Mouse (Mus musculus) midbrain, embryonic 15.5 days (tissue): ENCODE measurements around the gene Tcl1b2. TPM values are rescaled to one million over a fixed set of nuclear protein-coding genes. Genes with fewer than 3 reads are reported as not detected.

ENCODE experiments used
- ATAC-seq: fragments of 200-750 bp; cut with Nextera tagmentation; replicated peaks from 2 replicates; pipeline ENCODE4 v1.8.0; 2017; ENCODE audit warnings: moderate TSS enrichment
- H3K27ac ChIP-seq: fragments of 300-500 bp; sonication (generic); 2 replicates; pipeline ENCODE4 v1.5.1; 2015; ENCODE audit warnings: mild to moderate bottlenecking, inconsistent platforms
- H3K27me3 ChIP-seq: fragments of 300-500 bp; sonication (generic); replicated peaks from 2 replicates; pipeline ENCODE4 v1.6.1; 2015; ENCODE audit warnings: inconsistent platforms
- H3K36me3 ChIP-seq: fragments of 300-500 bp; sonication (generic); replicated peaks from 2 replicates; pipeline ENCODE4 v1.6.1; 2015; ENCODE audit warnings: inconsistent platforms
- H3K4me1 ChIP-seq: fragments of 300-500 bp; sonication (generic); 2 replicates; pipeline ENCODE4 v1.6.1; 2015; ENCODE audit warnings: inconsistent platforms
- H3K4me2 ChIP-seq: fragments of 300-500 bp; sonication (generic); 2 replicates; pipeline ENCODE4 v1.6.1; 2015; ENCODE audit warnings: inconsistent platforms, mild to moderate bottlenecking, moderate library complexity
- H3K4me3 ChIP-seq: fragments of 300-500 bp; sonication (generic); 2 replicates; pipeline ENCODE4 v1.5.1; 2015; ENCODE audit warnings: mild to moderate bottlenecking, inconsistent platforms
- H3K9ac ChIP-seq: fragments of 300-500 bp; sonication (generic); 2 replicates; pipeline ENCODE4 v1.6.1; 2015; ENCODE audit warnings: mild to moderate bottlenecking, inconsistent platforms
- H3K9me3 ChIP-seq: fragments of 300-500 bp; sonication (generic); 2 replicates; pipeline ENCODE4 v1.6.1; 2016; ENCODE audit warnings: inconsistent platforms
- WGBS: fragments of 180-500 bp; shearing (Covaris S2); methylation state at CpG from one replicate; pipeline ENCODE4 v1.1.7; 2015; ENCODE audit warnings: mixed read lengths; 5-methylcytosine and 5-hydroxymethylcytosine counted together
- polyA plus RNA-seq: library from polyadenylated mRNA; unstranded; fragments of >200 nt; fragmentation: Nextera tagmentation; extraction: Ambion mirVana; gene quantifications from 2 replicates; pipeline ENCODE4 v1.2.1, GENCODE M21; 2015

Gene Tcl1b2
- not detected in 2 replicates for polyA plus RNA-seq

DNA sequence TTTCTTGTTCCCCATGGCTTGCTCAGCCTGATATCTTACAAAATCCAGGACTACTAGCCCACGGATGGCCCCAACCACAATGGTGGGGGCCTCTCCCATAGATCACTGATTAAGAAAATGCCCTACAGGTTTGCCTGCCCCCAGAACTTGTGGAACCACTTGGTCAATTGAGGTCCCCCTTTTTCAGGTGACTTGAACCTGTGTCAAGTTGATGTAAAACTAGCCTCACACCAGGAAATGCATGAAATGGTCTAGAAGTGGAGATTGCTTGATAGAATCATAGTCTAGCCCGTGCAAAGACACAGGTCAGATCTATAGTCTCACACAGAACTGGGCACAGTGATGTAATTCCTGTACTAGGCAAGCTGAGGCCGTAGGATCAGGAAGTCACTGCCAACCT, at the start of gene Tcl1b2:
Tcl1b2 (plus strand) TSS at position 301 of the 400 bp plus-strand sequence.
- H3K36me3 ChIP-seq = no peaks in the 10 kb centered on the region
- no peak within 1 kb of the TSS for H3K9ac ChIP-seq
- no peak within 1 kb of the TSS for H3K4me3 ChIP-seq
- H3K27ac ChIP-seq = no peak within 1 kb of the TSS
- H3K4me2 ChIP-seq = no peak within 1 kb of the TSS
- no peaks in the 10 kb centered on the region for H3K9me3 ChIP-seq
- no peaks in the 10 kb centered on the region for H3K27me3 ChIP-seq
- no peak for ATAC-seq
- no peaks in the 10 kb centered on the region for H3K4me1 ChIP-seq
- WGBS = 73% methylated on average over 3 of the region's 3 CpGs

- peaks cover 20% of the 10 kb centered on the region for H3K4me1 ChIP-seq
- no peak overlapping the region for H3K4me2 ChIP-seq
- no peaks in the 10 kb centered on the region for H3K27me3 ChIP-seq
- ATAC-seq = no peak
- no peak overlapping the region for H3K4me3 ChIP-seq
- no peak overlapping the region for H3K9ac ChIP-seq
- 51% methylated on average over 9 of the region's 9 CpGs for WGBS
- no peaks in the 10 kb centered on the region for H3K9me3 ChIP-seq
- H3K27ac ChIP-seq = no peak overlapping the region
- no peaks in the 10 kb centered on the region for H3K36me3 ChIP-seq
Measured at GRCm38 (mm10) chr12:105099466-105100044, 46.3 kb upstream of the Tcl1b2 start.

- H3K4me3 ChIP-seq = no peak overlapping the region
- no peaks in the 10 kb centered on the region for H3K9me3 ChIP-seq
- 28% methylated on average over 8 of the region's 8 CpGs for WGBS
- peak overlapping the region; percentile 12 for H3K4me2 ChIP-seq
- no peaks in the 10 kb centered on the region for H3K27me3 ChIP-seq
- ATAC-seq = peak; percentile 86
- no peaks in the 10 kb centered on the region for H3K36me3 ChIP-seq
- H3K27ac ChIP-seq = peak overlapping the region; percentile 73
- peaks cover 20% of the 10 kb centered on the region for H3K4me1 ChIP-seq
- no peak overlapping the region for H3K9ac ChIP-seq
Measured at GRCm38 (mm10) chr12:105102901-105103300, 42.9 kb upstream of the Tcl1b2 start.

- no peak for ATAC-seq
- no peak overlapping the region for H3K4me3 ChIP-seq
- WGBS = 5% methylated on average over 4 of the region's 4 CpGs
Measured at GRCm38 (mm10) chr12:105104036-105104435, 41.8 kb upstream of the Tcl1b2 start.

GRCm38 (mm10) chr12:105105326-105105725, 40.5 kb upstream of the Tcl1b2 start:
- H3K36me3 ChIP-seq = no peaks in the 10 kb centered on the region
- no peak overlapping the region for H3K4me3 ChIP-seq
- no peak overlapping the region for H3K27ac ChIP-seq
- no peaks in the 10 kb centered on the region for H3K9me3 ChIP-seq
- no peak overlapping the region for H3K4me2 ChIP-seq
- H3K9ac ChIP-seq = no peak overlapping the region
- no peak for ATAC-seq
- H3K27me3 ChIP-seq = no peaks in the 10 kb centered on the region
- 83% methylated on average over 5 of the region's 5 CpGs for WGBS
- peaks cover 17% of the 10 kb centered on the region for H3K4me1 ChIP-seq

More at GRCm38 (mm10) chr12:105104036-105104435, 41.8 kb upstream of the Tcl1b2 start:
- H3K9ac ChIP-seq = no peak overlapping the region
- peak overlapping the region; percentile 73; the same call in 1 of the 2 replicates for H3K27ac ChIP-seq
- no peak overlapping the region for H3K4me2 ChIP-seq
- H3K4me1 ChIP-seq = peaks cover 20% of the 10 kb centered on the region
- no peaks in the 10 kb centered on the region for H3K9me3 ChIP-seq
- H3K27me3 ChIP-seq = no peaks in the 10 kb centered on the region
- no peaks in the 10 kb centered on the region for H3K36me3 ChIP-seq

GRCm38 (mm10) chr12:105108856-105109255, 37.0 kb upstream of the Tcl1b2 start:
- Histone ChIP-seq H3K36me3 (no peaks in the 10 kb centered on the region), H3K4me3 (no peak overlapping the region), H3K9me3 (no peaks in the 10 kb centered on the region), H3K27me3 (no peaks in the 10 kb centered on the region), H3K9ac (no peak overlapping the region), H3K4me2 (no peak overlapping the region), H3K27ac (no peak overlapping the region), H3K4me1 (peaks cover 8% of the 10 kb centered on the region)
- WGBS = 94% methylated on average over 4 of the region's 4 CpGs
- ATAC-seq = no peak

GRCm38 (mm10) chr12:105109406-105109805, 36.4 kb upstream of the Tcl1b2 start:
- Histone ChIP-seq H3K9me3 (no peaks in the 10 kb centered on the region), H3K9ac (no peak overlapping the region), H3K36me3 (no peaks in the 10 kb centered on the region), H3K27ac (no peak overlapping the region), H3K4me3 (no peak overlapping the region), H3K4me1 (peaks cover 6% of the 10 kb centered on the region), H3K27me3 (no peaks in the 10 kb centered on the region), H3K4me2 (no peak overlapping the region)
- no peak for ATAC-seq
- WGBS = 67% methylated on average over 3 of the region's 3 CpGs

DNA sequence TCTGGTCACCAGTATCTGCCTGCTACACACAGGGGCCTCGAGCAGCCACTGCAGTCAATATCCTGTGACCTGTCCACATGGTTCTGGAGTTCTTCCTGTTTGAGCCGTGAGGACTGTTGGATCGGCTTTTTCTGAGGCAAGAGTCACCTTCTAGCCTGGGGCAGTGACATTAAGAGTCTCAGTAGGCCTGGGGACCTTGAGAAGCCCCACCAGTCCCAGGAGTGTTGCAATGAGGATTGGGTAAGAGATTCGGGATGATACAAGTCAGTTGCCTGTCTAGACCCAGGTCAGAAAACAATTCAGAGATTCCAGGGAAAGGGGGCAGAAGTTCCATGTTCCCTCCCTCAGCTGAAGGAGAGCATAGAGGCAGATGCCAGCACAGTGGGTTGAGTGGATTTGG, 36.0 kb upstream of the Tcl1b2 start:
- Histone ChIP-seq H3K27me3 (no peaks in the 10 kb centered on the region), H3K4me3 (no peak overlapping the region), H3K27ac (no peak overlapping the region), H3K9me3 (no peaks in the 10 kb centered on the region), H3K36me3 (no peaks in the 10 kb centered on the region), H3K9ac (no peak overlapping the region), H3K4me1 (peaks cover 6% of the 10 kb centered on the region), H3K4me2 (no peak overlapping the region)
- WGBS = 71% methylated on average over 4 of the region's 4 CpGs
- ATAC-seq = no peak

DNA sequence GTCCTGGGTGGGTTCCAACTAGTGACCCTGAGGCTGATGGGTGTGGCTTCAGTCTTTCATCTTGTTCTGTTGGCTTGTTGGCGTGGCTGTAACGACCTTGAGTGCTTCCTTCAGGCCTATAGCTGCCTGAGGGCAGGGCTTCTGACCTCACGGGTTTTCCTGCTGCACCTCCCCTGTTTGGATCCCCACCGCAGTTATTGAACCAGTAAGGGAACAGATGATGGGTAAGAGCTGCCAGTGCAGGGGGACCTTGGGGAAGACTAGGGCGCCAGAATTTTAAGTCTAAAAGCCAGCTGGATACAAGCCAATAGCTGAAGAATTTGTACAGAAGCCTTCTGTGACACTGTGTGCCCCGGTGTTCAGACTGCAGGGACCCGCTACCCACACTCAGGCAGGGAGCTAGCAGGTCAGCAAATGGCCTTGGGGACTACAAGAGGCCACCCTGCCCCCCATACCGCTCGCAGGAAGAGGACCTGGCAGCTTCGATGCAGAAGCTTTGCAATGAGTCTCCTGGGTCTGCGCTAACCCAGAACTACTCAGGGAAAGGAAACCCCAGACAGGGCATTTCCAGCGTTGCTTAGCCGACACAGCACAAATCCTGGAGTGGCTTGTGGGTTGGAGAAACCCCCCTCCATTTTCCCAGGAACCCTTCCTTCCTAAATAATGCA, 33.4 kb upstream of the Tcl1b2 start:
- no peak; the same call in 1 of the 2 replicates for ATAC-seq

DNA sequence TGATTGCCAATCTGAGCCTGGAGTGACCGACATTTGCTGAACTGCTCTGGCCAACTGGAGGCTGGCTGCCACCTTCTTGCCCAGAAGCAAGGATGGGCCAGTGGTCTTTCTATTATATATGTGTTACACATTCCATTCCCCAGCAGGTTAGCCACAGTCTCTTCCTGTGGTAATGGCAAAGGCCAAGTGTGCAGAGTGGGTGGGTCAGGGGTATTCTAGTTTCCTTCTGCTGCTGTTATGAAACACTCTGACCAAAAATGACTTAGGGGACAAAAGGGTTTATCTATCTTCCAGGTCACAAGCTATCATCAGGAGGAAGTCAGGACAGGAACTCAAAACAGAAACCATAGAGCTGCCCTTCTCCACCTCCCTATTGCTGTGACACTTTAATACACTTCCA, 29.2 kb upstream of the Tcl1b2 start:
- no peaks in the 10 kb centered on the region for H3K9me3 ChIP-seq
- H3K27me3 ChIP-seq = no peaks in the 10 kb centered on the region
- no peak for ATAC-seq
- H3K36me3 ChIP-seq = no peaks in the 10 kb centered on the region
- WGBS = 96% methylated on average over 1 of the region's 1 CpGs
- no peak overlapping the region for H3K9ac ChIP-seq
- no peak overlapping the region for H3K27ac ChIP-seq
- H3K4me2 ChIP-seq = no peak overlapping the region
- H3K4me3 ChIP-seq = no peak overlapping the region
- H3K4me1 ChIP-seq = peaks cover 6% of the 10 kb centered on the region

More for the DNA sequence above, 33.4 kb upstream of the Tcl1b2 start:
- Histone ChIP-seq H3K4me1 (peaks cover 6% of the 10 kb centered on the region), H3K36me3 (no peaks in the 10 kb centered on the region), H3K4me2 (peak overlapping the region; percentile 15; the same call in 1 of the 2 replicates), H3K4me3 (no peak overlapping the region), H3K27me3 (no peaks in the 10 kb centered on the region), H3K9me3 (no peaks in the 10 kb centered on the region), H3K9ac (no peak overlapping the region), H3K27ac (peak overlapping the region; percentile 44; the same call in 1 of the 2 replicates)
- WGBS = 43% methylated on average over 13 of the region's 13 CpGs

DNA sequence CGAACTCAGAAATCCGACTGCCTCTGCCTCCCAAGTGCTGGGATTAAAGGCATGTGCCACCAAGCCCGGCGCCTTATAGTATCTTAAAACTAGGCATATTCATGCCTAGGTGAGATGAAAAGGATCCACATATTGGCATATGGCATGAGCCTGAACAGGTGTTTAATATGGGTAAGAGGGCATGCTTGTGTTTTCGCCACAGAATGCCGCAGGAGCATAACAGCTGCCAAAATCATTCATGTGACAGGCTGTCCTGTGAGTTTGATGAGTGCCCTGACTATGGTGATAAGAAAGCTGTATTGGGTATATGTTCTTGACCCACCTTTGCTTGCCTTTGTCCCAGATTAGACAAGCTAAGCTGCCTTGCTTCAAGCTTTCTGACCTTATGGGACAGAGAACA, 20.5 kb upstream of the Tcl1b2 start:
- H3K4me3 ChIP-seq = no peak overlapping the region
- no peak overlapping the region for H3K9ac ChIP-seq
- WGBS = 83% methylated on average over 6 of the region's 6 CpGs
- H3K27me3 ChIP-seq = no peaks in the 10 kb centered on the region
- H3K9me3 ChIP-seq = no peaks in the 10 kb centered on the region
- H3K27ac ChIP-seq = no peak overlapping the region
- ATAC-seq = no peak
- no peaks in the 10 kb centered on the region for H3K4me1 ChIP-seq
- H3K36me3 ChIP-seq = no peaks in the 10 kb centered on the region
- no peak overlapping the region for H3K4me2 ChIP-seq

GRCm38 (mm10) chr12:105126516-105126915, 19.3 kb upstream of the Tcl1b2 start:
- Histone ChIP-seq H3K27me3 (no peaks in the 10 kb centered on the region), H3K9ac (no peak overlapping the region), H3K4me2 (no peak overlapping the region), H3K36me3 (no peaks in the 10 kb centered on the region), H3K27ac (no peak overlapping the region), H3K4me1 (no peaks in the 10 kb centered on the region), H3K9me3 (no peaks in the 10 kb centered on the region), H3K4me3 (no peak overlapping the region)
- ATAC-seq = no peak
- WGBS = 41% methylated on average over 4 of the region's 4 CpGs

DNA sequence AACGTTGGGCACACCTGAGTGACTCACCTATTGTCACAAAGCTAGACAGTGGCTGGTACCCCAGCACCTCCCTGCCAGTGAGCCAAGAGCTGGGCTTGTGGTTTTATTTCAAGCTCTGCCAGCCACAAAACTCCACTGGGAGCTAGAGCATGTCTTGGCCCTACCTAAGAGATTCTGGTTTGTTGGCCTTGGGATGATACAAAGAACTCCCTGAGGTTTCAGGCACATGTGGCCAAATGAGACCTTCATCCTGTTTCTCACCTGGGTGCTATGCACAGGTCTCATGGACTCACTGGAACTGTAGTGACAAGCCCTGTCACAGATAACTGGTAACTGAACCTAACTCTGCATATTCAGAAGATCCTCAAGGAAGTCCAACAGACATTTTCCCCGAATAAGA, 18.2 kb upstream of the Tcl1b2 start:
- H3K4me3 ChIP-seq = no peak overlapping the region

More for the DNA sequence above, 18.2 kb upstream of the Tcl1b2 start:
- no peaks in the 10 kb centered on the region for H3K9me3 ChIP-seq
- no peak overlapping the region for H3K9ac ChIP-seq
- no peak for ATAC-seq
- no peak overlapping the region for H3K27ac ChIP-seq
- H3K27me3 ChIP-seq = no peaks in the 10 kb centered on the region
- WGBS = 90% methylated on average over 2 of the region's 2 CpGs
- H3K4me2 ChIP-seq = no peak overlapping the region
- H3K36me3 ChIP-seq = no peaks in the 10 kb centered on the region
- H3K4me1 ChIP-seq = no peaks in the 10 kb centered on the region
